Mouse (Mus musculus) lung, postnatal 0 days (tissue): ENCODE measurements around the gene Syne2. TPM values are rescaled to one million over a fixed set of nuclear protein-coding genes. Genes with fewer than 3 reads are reported as not detected.

Source experiments
- ATAC-seq: fragments of 200-750 bp; cut with Nextera tagmentation; 2 replicates; pipeline ENCODE4 v1.8.0; 2017; ENCODE audit warnings: moderate library complexity
- DNase-seq: peaks from one replicate; pipeline ENCODE4 v3.0.0-alpha.2; 2016; ENCODE audit warnings: low spot score
- H3K27ac ChIP-seq: fragments of 300-500 bp; sonication (generic); 2 replicates; pipeline ENCODE4 v1.5.1; 2014; ENCODE audit warnings: antibody characterized with exemption, mild to moderate bottlenecking, low read length, mixed read lengths
- H3K27me3 ChIP-seq: fragments of 300-500 bp; sonication (generic); replicated peaks from 2 replicates; pipeline ENCODE4 v1.6.1; 2014; ENCODE audit warnings: low read length, mixed read lengths; ENCODE audit not compliant: insufficient read depth
- H3K36me3 ChIP-seq: fragments of 300-500 bp; sonication (generic); 2 replicates; pipeline ENCODE4 v1.6.1; 2014; ENCODE audit warnings: low read length, mixed read lengths; ENCODE audit not compliant: insufficient read depth
- H3K4me1 ChIP-seq: fragments of 300-500 bp; sonication (generic); 2 replicates; pipeline ENCODE4 v1.6.1; 2014; ENCODE audit warnings: antibody characterized with exemption, low read depth, low read length, mixed read lengths; ENCODE audit not compliant: insufficient read depth
- H3K4me2 ChIP-seq: fragments of 300-500 bp; sonication (generic); replicated peaks from 2 replicates; pipeline ENCODE4 v1.6.1; 2014; ENCODE audit warnings: low read depth, mild to moderate bottlenecking, low read length, moderate library complexity, mixed read lengths
- H3K4me3 ChIP-seq: fragments of 300-500 bp; sonication (generic); 2 replicates; pipeline ENCODE4 v1.5.1; 2014; ENCODE audit warnings: low read depth, low read length
- H3K9ac ChIP-seq: fragments of 300-500 bp; sonication (generic); replicated peaks from 2 replicates; pipeline ENCODE4 v1.6.1; 2014; ENCODE audit warnings: low read depth, mild to moderate bottlenecking
- H3K9me3 ChIP-seq: fragments of 300-500 bp; sonication (generic); 2 replicates; pipeline ENCODE4 v1.6.1; 2016; ENCODE audit warnings: low read length, mixed read lengths
- CTCF ChIP-seq: IDR thresholded peaks from 2 replicates; pipeline ENCODE4 v1.5.1; 2016; ENCODE audit warnings: antibody characterized with exemption, mild to moderate bottlenecking
- EP300 ChIP-seq: IDR thresholded peaks from 2 replicates; pipeline ENCODE4 v1.6.1; 2016; ENCODE audit warnings: antibody characterized with exemption, mild to moderate bottlenecking, control low read depth
- WGBS: fragments of 180-500 bp; shearing (Covaris S2); extraction: QIAGEN DNeasy Blood & Tissue Kit; methylation state at CpG from one replicate; pipeline ENCODE4 v1.1.7; 2014; 5-methylcytosine and 5-hydroxymethylcytosine counted together
- polyA plus RNA-seq: library from polyadenylated mRNA; unstranded; fragments of >200 nt; fragmentation: Nextera tagmentation; extraction: Ambion mirVana; gene quantifications from 2 replicates; pipeline ENCODE4 v1.2.1, GENCODE M21; 2015

Syne2 gene
- polyA plus RNA-seq, 1 experiment from 2014 or later, result 41.8 TPM

DNA sequence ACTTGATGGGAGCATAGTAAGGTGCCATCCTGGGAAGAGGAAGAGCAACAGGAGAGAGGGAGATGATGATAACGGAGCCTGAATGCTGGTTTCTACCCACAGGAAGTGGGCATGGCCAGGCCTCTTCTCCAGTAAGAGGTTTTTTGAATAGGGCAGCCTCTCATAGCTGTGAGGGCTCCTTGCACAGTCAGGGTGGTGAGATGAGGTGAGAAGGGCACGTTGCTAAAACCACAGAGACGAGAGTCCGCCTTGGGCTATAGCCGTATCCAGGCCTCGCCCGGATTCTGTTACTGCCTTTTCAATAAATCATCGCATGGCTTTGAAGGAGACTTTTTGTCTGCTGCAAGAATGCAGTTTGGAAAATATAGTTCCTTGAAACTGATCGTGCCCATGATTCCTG lies 267.1 kb downstream of the Syne2 start:
- Histone ChIP-seq H3K4me1 (no peaks in the 10 kb centered on the region; the same call in 1 of the 2 replicates), H3K36me3 (peaks cover 7% of the 10 kb centered on the region; the same call in 1 of the 2 replicates), H3K27me3 (no peaks in the 10 kb centered on the region), H3K4me2 (no peak overlapping the region), H3K9ac (no peak overlapping the region), H3K4me3 (no peak overlapping the region), H3K27ac (no peak overlapping the region), H3K9me3 (no peaks in the 10 kb centered on the region)
- TF ChIP-seq EP300, result no peak
- DNase-seq, result no peak
- 66% methylated on average over 9 of the region's 9 CpGs for WGBS
- no peak for ATAC-seq

DNA sequence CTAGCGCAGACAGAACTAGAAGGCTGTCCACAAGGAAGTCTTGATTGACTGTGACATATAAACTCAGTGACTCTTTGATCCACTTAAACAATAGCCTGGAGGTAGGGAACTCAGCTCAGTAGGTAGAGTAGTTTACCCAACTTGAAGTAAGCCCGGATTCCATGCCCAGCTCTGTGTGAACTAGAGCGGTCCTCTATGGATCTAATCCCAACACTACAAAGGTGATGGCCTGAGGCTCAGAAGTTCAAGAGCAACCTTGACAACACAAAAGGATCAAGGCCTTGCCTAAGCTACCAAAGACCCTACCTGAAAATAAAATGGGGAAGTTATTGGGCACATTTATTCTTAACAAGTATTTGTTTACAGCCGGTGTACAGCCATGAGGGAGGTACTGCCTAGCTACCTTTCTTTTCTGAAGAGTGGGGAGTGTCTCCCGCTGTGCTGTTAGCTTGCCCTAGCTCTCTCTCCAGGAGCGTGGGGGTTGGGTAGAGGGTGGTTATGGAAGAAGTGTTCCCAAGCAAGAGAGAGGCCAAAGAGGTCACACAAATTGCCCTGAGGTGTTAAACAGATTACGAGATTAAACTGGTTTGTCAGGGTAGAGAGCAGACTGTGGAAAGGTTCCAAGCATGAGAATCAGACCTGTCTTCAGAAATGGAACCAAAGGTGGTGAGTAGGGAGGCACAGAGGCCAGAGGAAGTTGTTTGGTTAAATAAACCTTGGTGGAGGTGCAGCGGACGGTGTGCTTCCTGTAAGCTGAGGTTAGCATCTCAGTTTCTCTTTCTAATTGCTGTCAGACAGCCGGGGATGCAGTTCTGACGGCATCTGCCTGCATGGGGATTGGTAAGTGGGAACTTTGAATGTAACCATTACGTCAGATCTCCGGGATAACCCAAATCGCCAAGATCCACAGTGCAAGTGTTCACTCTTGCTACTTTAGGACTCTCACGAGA lies 268.3 kb downstream of the Syne2 start:
- H3K4me3 ChIP-seq, result no peak overlapping the region
- no peak for TF ChIP-seq CTCF
- no peaks in the 10 kb centered on the region for H3K27me3 ChIP-seq
- ATAC-seq (peak; percentile 62), DNase-seq (peak; percentile 20)
- no peaks in the 10 kb centered on the region for H3K9me3 ChIP-seq
- no peak overlapping the region; the same call in 1 of the 2 replicates for H3K27ac ChIP-seq
- no peak overlapping the region for H3K4me2 ChIP-seq
- H3K4me1 ChIP-seq, result no peaks in the 10 kb centered on the region; the same call in 1 of the 2 replicates
- peaks cover 7% of the 10 kb centered on the region; the same call in 1 of the 2 replicates for H3K36me3 ChIP-seq
- 64% methylated on average over 15 of the region's 15 CpGs for WGBS
- H3K9ac ChIP-seq, result no peak overlapping the region

DNA sequence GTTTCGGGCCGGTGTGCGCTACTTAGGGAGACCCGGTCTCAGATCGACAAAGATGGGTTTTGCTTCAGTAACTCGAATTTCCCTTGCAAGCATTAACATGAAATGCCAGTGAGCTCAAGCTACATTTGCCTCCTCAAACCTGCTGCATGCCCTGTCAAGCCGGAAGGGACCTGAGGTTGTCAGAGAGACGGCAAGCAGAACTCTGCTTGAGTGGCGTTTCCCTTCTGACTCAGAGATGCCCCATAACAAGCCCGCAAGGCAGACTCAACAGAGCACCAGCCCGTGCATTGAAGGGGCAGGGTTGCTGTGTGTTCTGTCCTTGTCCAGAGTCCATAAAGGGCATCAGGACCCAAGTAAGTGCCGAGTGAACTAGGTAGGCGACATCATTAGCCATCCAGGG lies 269.1 kb downstream of the Syne2 start:
- TF ChIP-seq CTCF (no peak), EP300 (no peak)

DNA sequence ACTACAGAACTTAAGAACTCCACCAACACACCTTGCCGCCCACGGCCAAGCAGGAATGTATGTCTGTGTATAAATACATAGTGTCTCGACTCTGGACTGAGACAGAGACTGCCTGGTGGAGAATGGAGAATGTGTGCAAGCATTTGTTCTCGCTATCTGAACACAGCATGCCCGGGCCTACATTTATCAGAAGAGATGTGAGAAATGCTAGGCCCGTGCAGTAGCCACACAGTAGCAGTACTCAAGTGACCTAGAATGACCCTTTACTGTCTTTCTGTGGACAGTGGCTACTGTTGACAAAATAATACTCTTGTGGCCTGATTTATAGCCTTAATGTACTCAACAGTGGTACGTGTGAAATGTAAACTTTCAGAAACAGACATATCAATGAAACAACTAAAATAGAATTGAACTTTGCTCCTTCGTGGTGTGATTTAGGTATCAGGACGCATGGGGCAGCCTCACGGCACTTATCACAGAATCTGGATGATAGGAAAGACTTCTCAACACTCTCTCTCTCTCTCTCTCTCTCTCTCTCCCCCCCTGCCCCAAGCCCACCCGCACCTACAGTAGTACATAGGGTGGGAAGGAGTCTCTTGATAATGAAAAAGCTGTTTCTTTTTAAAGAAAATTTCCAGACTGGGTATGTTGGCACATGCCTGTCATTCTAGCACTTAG lies 275.0 kb downstream of the Syne2 start:
- no peak for TF ChIP-seq CTCF
- no peak for TF ChIP-seq EP300
- no peak for ATAC-seq

More for the DNA sequence above, 269.1 kb downstream of the Syne2 start:
- no peaks in the 10 kb centered on the region for H3K9me3 ChIP-seq
- no peaks in the 10 kb centered on the region for H3K27me3 ChIP-seq
- H3K4me3 ChIP-seq, result no peak overlapping the region
- no peaks in the 10 kb centered on the region for H3K4me1 ChIP-seq
- no peak overlapping the region for H3K9ac ChIP-seq
- H3K4me2 ChIP-seq, result no peak overlapping the region
- 86% methylated on average over 13 of the region's 13 CpGs for WGBS
- DNase-seq (no peak), ATAC-seq (no peak)
- peaks cover 7% of the 10 kb centered on the region; the same call in 1 of the 2 replicates for H3K36me3 ChIP-seq
- no peak overlapping the region for H3K27ac ChIP-seq

DNA sequence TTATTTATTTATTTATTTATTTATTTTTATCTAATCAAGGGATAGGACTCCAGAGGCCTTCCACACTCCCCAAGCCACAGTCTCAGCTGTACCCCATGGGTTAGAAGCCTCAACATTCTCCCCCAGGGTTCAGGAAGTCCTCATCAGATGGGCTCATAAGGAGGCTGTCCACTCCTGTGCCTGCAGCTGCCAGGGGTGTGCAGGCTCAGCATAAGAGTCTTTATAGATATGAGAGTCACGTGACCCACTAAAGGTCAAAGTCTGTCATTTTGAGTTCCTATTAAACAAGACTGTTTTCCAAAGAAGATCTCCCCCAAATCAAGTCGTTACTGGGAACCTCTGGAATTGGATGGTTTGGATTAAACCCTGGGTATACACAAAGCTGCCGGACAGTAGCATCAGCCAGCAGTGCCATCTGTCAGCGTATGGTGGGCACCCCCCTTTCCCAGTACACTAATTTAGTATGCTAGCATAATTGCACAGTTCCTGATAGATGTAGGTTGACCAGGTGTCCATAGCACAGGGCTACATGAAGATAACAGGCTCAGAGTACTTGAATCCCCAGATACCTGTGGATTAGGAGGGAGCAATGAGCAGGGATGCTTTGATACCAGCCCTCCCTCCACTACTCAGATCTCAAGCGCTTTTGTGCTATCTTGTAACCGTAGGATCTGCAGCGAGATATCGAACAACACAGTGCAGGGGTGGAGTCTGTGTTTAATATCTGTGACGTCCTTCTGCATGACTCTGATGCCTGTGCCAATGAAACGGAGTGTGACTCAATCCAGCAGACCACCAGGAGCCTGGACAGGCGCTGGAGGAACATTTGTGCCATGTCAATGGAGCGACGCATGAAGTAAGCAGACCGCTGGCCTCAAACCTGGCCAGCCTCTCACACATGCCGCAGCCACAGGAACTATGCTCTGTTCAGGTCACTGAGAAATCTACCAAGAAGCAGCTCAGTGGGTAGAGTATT lies 276.0 kb downstream of the Syne2 start:
- Histone ChIP-seq H3K4me1 (no peaks in the 10 kb centered on the region), H3K4me3 (no peak overlapping the region), H3K27me3 (no peaks in the 10 kb centered on the region), H3K36me3 (peaks cover 38% of the 10 kb centered on the region; the same call in 1 of the 2 replicates), H3K9ac (no peak overlapping the region), H3K9me3 (no peaks in the 10 kb centered on the region), H3K4me2 (no peak overlapping the region), H3K27ac (no peak overlapping the region)
- DNase-seq (peak; percentile 46), ATAC-seq (peak; percentile 37)
- TF ChIP-seq CTCF (no peak), EP300 (no peak)
- WGBS, result 77% methylated on average over 15 of the region's 15 CpGs

More for the DNA sequence above, 275.0 kb downstream of the Syne2 start:
- Histone ChIP-seq H3K9ac (no peak overlapping the region), H3K4me1 (no peaks in the 10 kb centered on the region), H3K9me3 (no peaks in the 10 kb centered on the region), H3K36me3 (peaks cover 28% of the 10 kb centered on the region; the same call in 1 of the 2 replicates), H3K4me2 (no peak overlapping the region), H3K27me3 (no peaks in the 10 kb centered on the region), H3K4me3 (no peak overlapping the region), H3K27ac (no peak overlapping the region)
- 73% methylated on average over 11 of the region's 11 CpGs for WGBS
- no peak for DNase-seq
